Mouse (Mus musculus) ES-Bruce4 (cell line): ENCODE data around the gene Cd82.

Source experiments
- CTCF ChIP-seq: IDR thresholded peaks from one replicate; pipeline ENCODE4 v1.8.1; 2011; ENCODE audit warnings: low read depth, low read length
- POLR2A ChIP-seq: IDR thresholded peaks from one replicate; pipeline ENCODE4 v1.8.1; 2011; ENCODE audit warnings: low read length; ENCODE audit not compliant: insufficient read depth

GRCm38 (mm10) chr2:93383831-93384230, 79.1 kb downstream of the Cd82 start:
- TF ChIP-seq CTCF = no peak
- no peak for TF ChIP-seq POLR2A
